Mouse (Mus musculus) embryonic fibroblast, embryonic 13.5 days (primary cell): ENCODE results near the gene Usp7. TPM values are rescaled to one million over a fixed set of nuclear protein-coding genes. Genes with fewer than 3 reads are reported as not detected.
"Not testable (repeated sequence)": the region's sequence is repeated elsewhere in the genome, so short reads cannot be mapped to it uniquely, and the experiment has no call there.

ENCODE experiments used
- H3K27ac ChIP-seq: 2 replicates; pipeline ENCODE4 v1.5.1; 2012; ENCODE audit warnings: low read length, control low read depth, inconsistent platforms; ENCODE audit not compliant: insufficient read depth
- H3K4me1 ChIP-seq: 2 replicates; pipeline ENCODE4 v1.6.1; 2011; ENCODE audit warnings: low read length; ENCODE audit not compliant: control insufficient read depth, insufficient read depth
- H3K4me3 ChIP-seq: 2 replicates; pipeline ENCODE4 v1.5.1; 2011; ENCODE audit warnings: mild to moderate bottlenecking, control low read depth, low read length; ENCODE audit not compliant: insufficient read depth
- CTCF ChIP-seq: IDR thresholded peaks from 2 replicates; pipeline ENCODE4 v1.5.1; 2011; ENCODE audit warnings: mild to moderate bottlenecking, control low read depth, low read length, moderate library complexity, borderline replicate concordance; ENCODE audit not compliant: insufficient read depth
- POLR2A ChIP-seq: IDR thresholded peaks from 2 replicates; pipeline ENCODE4 v1.6.1; 2011; ENCODE audit warnings: low read depth, mild to moderate bottlenecking, control low read depth, low read length, moderate library complexity
- polyA plus RNA-seq: library from polyadenylated mRNA; stranded (reverse); fragments of >200 nt; gene quantifications from 2 replicates; pipeline ENCODE4 v1.2.4, GENCODE M21; 2011; ENCODE audit warnings: low read depth; ENCODE audit not compliant: missing spikeins, insufficient read length

The Usp7 gene
- polyA plus RNA-seq, 1 experiment: 118 TPM

- H3K4me3 ChIP-seq: no peak overlapping the region
- H3K4me1 ChIP-seq: peaks cover 10% of the 10 kb centered on the region
- TF ChIP-seq CTCF (no peak), POLR2A (no peak)
- no peak overlapping the region for H3K27ac ChIP-seq
These were observed 58.5 kb downstream of the Usp7 start for GRCm38 (mm10) chr16:8733624-8734023.

- H3K27ac ChIP-seq, H3K4me1 ChIP-seq, H3K4me3 ChIP-seq: not testable (repeated sequence)
These were observed 59.7 kb downstream of the Usp7 start for GRCm38 (mm10) chr16:8732450-8732849.

GRCm38 (mm10) chr16:8731630-8732029 is 60.5 kb downstream of the Usp7 start:
- TF ChIP-seq POLR2A: no peak
- no peak overlapping the region for H3K27ac ChIP-seq
- no peak overlapping the region for H3K4me3 ChIP-seq
- H3K4me1 ChIP-seq: peaks cover 10% of the 10 kb centered on the region

- TF ChIP-seq POLR2A: no peak
- TF ChIP-seq CTCF: no peak
- Histone ChIP-seq H3K4me1 (no peaks in the 10 kb centered on the region; the same call in 1 of the 2 replicates), H3K27ac (no peak overlapping the region), H3K4me3 (no peak overlapping the region)
These were observed 63.9 kb downstream of the Usp7 start for GRCm38 (mm10) chr16:8728111-8728748.

- Histone ChIP-seq H3K4me3 (no peak overlapping the region), H3K4me1 (no peaks in the 10 kb centered on the region), H3K27ac (no peak overlapping the region)
- TF ChIP-seq CTCF (no peak), POLR2A (no peak)
These were observed 66.3 kb downstream of the Usp7 start for GRCm38 (mm10) chr16:8725807-8726206.

- no peak overlapping the region for H3K27ac ChIP-seq
- H3K4me3 ChIP-seq: no peak overlapping the region
- TF ChIP-seq POLR2A: no peak
- no peak for TF ChIP-seq CTCF
- no peaks in the 10 kb centered on the region for H3K4me1 ChIP-seq
These were observed 68.1 kb downstream of the Usp7 start for GRCm38 (mm10) chr16:8724031-8724430.

- H3K27ac ChIP-seq: no peak overlapping the region
- TF ChIP-seq POLR2A (no peak), CTCF (no peak)
- H3K4me3 ChIP-seq: no peak overlapping the region
- H3K4me1 ChIP-seq: peaks cover 11% of the 10 kb centered on the region
These were observed 71.7 kb downstream of the Usp7 start for GRCm38 (mm10) chr16:8720447-8720846.

- no peak overlapping the region for H3K4me3 ChIP-seq
- TF ChIP-seq CTCF (no peak), POLR2A (no peak)
- peaks cover 13% of the 10 kb centered on the region for H3K4me1 ChIP-seq
- H3K27ac ChIP-seq: no peak overlapping the region
These were observed 74.4 kb downstream of the Usp7 start for GRCm38 (mm10) chr16:8717744-8718143.

- H3K27ac ChIP-seq: no peak overlapping the region
- H3K4me3 ChIP-seq: no peak overlapping the region
- peaks cover 13% of the 10 kb centered on the region for H3K4me1 ChIP-seq
- TF ChIP-seq POLR2A (no peak), CTCF (no peak)
These were observed 75.8 kb downstream of the Usp7 start for GRCm38 (mm10) chr16:8716300-8716699.

- Histone ChIP-seq H3K4me1 (peaks cover 13% of the 10 kb centered on the region), H3K27ac (no peak overlapping the region), H3K4me3 (no peak overlapping the region)
- no peak for TF ChIP-seq POLR2A
- TF ChIP-seq CTCF: no peak
These were observed 76.5 kb downstream of the Usp7 start for GRCm38 (mm10) chr16:8715513-8716080.
